In the genomic region with DNA sequence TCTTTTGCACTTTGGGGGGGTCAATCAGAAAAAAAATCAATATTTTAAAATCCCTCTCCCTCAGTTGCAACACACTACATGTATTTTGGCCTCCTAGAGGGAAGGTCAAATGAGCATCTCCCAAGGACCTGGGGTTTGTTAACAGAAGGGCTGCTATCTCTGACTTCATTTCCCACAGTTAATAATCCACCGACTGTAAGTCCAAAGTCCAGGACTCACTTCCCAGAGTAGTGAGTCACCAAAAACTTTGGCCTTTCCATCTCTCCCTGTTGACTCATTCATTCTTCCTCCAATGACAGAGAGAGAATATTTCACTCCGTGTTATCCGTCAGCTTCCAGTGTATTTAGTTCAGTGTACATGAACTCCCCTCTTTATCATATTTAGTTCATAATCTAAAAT, we compare ENCODE assay signal across 17 mouse cellular contexts. TPM values are rescaled to one million over a fixed set of nuclear protein-coding genes. Genes with fewer than 3 reads are reported as not detected.
A peak's percentile ranks its signal among the peaks of the same experiment; 100 is the strongest.
DNase-seq lines count a peak whose midpoint lies in the region; ATAC-seq and TF ChIP-seq lines count a peak whose summit lies in the region.
"Had no signal": no experiment of that assay in that cellular context is flagged by ENCODE, and none has a peak within 500 bp of the region (broad histone marks: within the 10 kb centered on the region; RNA-seq: fewer than 3 reads in every experiment).

No protein-coding gene starts in this region.

- H3K9me3 ChIP-seq in kidney, embryonic 16.5 days (ENCODE audit: low read length), result no peaks in the 10 kb centered on the region
- H3K9me3 ChIP-seq in stomach, postnatal 0 days (ENCODE audit: control insufficient read depth, low read length), result no peaks in the 10 kb centered on the region
- H3K9me3 ChIP-seq: heart, embryonic 13.5 days; limb, embryonic 15.5 days had no signal

- no peak overlapping the region for H3K27ac ChIP-seq in kidney, embryonic 16.5 days (ENCODE audit: low read length)
- no peak overlapping the region for H3K27ac ChIP-seq in stomach, postnatal 0 days (replicated peaks)
- H3K27ac ChIP-seq: heart, embryonic 13.5 days; limb, embryonic 15.5 days had no signal

- H3K4me3 ChIP-seq in kidney, embryonic 16.5 days (ENCODE audit: low read length), result no peak overlapping the region
- no peak overlapping the region for H3K4me3 ChIP-seq in stomach, postnatal 0 days (ENCODE audit: low read depth, low read length)
- H3K4me3 ChIP-seq: heart, embryonic 13.5 days; limb, embryonic 15.5 days had no signal

- no peak for TF ChIP-seq CTCF in Patski (IDR thresholded peaks at IDR 0.05)
- TF ChIP-seq CTCF in stomach, postnatal 0 days (IDR thresholded peaks at IDR 0.05; ENCODE audit: low read depth), result no peak

- peaks cover 6% of the 10 kb centered on the region; the same call in 1 of the 2 replicates for H3K36me3 ChIP-seq in kidney, embryonic 16.5 days (ENCODE audit: insufficient read depth, low read length)
- H3K36me3 ChIP-seq in stomach, postnatal 0 days (ENCODE audit: control insufficient read depth, insufficient read depth, low read length), result no peaks in the 10 kb centered on the region
- H3K36me3 ChIP-seq: limb, embryonic 15.5 days had no signal

- CTCF ChIA-PET in Patski (lab: Charles Lee), result interaction anchor here (1.3 kb wide), 1 partner anchor 39 kb away, joined by 4 read pairs; no protein-coding TSS in a partner anchor

- no peaks in the 10 kb centered on the region for H3K27me3 ChIP-seq in kidney, embryonic 16.5 days (ENCODE audit: insufficient read depth, low read length)
- no peaks in the 10 kb centered on the region for H3K27me3 ChIP-seq in Patski
- H3K27me3 ChIP-seq in stomach, postnatal 0 days (ENCODE audit: control insufficient read depth, insufficient read depth, low read length), result no peaks in the 10 kb centered on the region
- H3K27me3 ChIP-seq: CH12.LX; heart, embryonic 13.5 days; limb, embryonic 15.5 days had no signal

- no peak overlapping the region for H3K9ac ChIP-seq in kidney, embryonic 16.5 days (replicated peaks; ENCODE audit: low read length)
- H3K9ac ChIP-seq in stomach, postnatal 0 days (ENCODE audit: low read length), result no peak overlapping the region
- H3K9ac ChIP-seq: heart, embryonic 13.5 days; limb, embryonic 15.5 days had no signal

- H3K4me2 ChIP-seq in kidney, embryonic 16.5 days (replicated peaks; ENCODE audit: low read depth, low read length), result no peak overlapping the region
- no peak overlapping the region for H3K4me2 ChIP-seq in stomach, postnatal 0 days (replicated peaks; ENCODE audit: low read depth)
- H3K4me2 ChIP-seq: heart, embryonic 13.5 days; limb, embryonic 15.5 days had no signal

- POLR2A ChIA-PET in Patski (lab: Charles Lee), result interaction anchor here (0.6 kb wide), 1 partner anchor 251 kb away, joined by 3 read pairs; no protein-coding TSS in a partner anchor

- peaks cover 10% of the 10 kb centered on the region for H3K4me1 ChIP-seq in kidney, embryonic 16.5 days (ENCODE audit: insufficient read depth, low read length)
- no peaks in the 10 kb centered on the region for H3K4me1 ChIP-seq in stomach, postnatal 0 days (replicated peaks; ENCODE audit: control insufficient read depth, insufficient read depth)
- H3K4me1 ChIP-seq: limb, embryonic 15.5 days had no signal

- no peak for TF ChIP-seq EP300 in stomach, postnatal 0 days (optimal IDR thresholded peaks at IDR 0.05)

- no peak for ATAC-seq in kidney, embryonic 16.5 days (ENCODE audit: low FRiP score, low TSS enrichment)
- peak; percentile 94 for ATAC-seq in Patski
- ATAC-seq in stomach, postnatal 0 days (ENCODE audit: low FRiP score, low TSS enrichment), result peak; percentile 95
- no peak for ATAC-seq in CD4-positive, CD25-positive, alpha-beta regulatory T cell, adult 4 months
- ATAC-seq: forebrain, embryonic 14.5 days had no signal

- peak; percentile 65 to 73 for DNase-seq in kidney, adult 8-10 months
- DNase-seq in Patski (ENCODE audit: low read depth, low spot score), result no peak
- DNase-seq in kidney, postnatal 36 days, result peak; percentile 57 to 81
- peak; percentile 55 for DNase-seq in stomach, postnatal 0 days (ENCODE audit: low spot score)
- no peak for DNase-seq in spleen, adult 18-20 months
- DNase-seq: cerebellum, adult 9-10 months; heart, postnatal 4 days; layer of hippocampus, adult 9-11 months; midbrain, embryonic 14.5 days; thymus, adult 18-20 months had no signal

- 80% methylated on average over 3 of the region's 3 CpGs for WGBS in kidney, embryonic 16.5 days
- WGBS in stomach, postnatal 0 days, result 52% methylated on average over 3 of the region's 3 CpGs

- in situ Hi-C loops in Patski (cut with MboI; ENCODE audit: low pct_unique_long_range_greater_than_20kb), result no loop called here

RNA-seq across cellular contexts. Expression of gene Hsd17b3, which starts 16.7 kb away (rescaled TPM):
- polyA plus RNA-seq in kidney, embryonic 16.5 days (2015; fragmentation: Nextera tagmentation; extraction: Ambion mirVana), result not detected in 2 replicates
- not detected for polyA plus RNA-seq in Patski (2021)
- polyA plus RNA-seq in stomach, postnatal 0 days (2015; fragmentation: Nextera tagmentation; extraction: Ambion mirVana), result not detected in 2 replicates
- polyA plus RNA-seq in CD4-positive, CD25-positive, alpha-beta regulatory T cell, adult 4 months (2017; shearing (Covaris generic)), result not detected
- polyA plus RNA-seq: forebrain, embryonic 14.5 days; heart, embryonic 13.5 days; limb, embryonic 15.5 days; midbrain, embryonic 14.5 days; urinary bladder, adult 2 months had no signal

RNA-seq across cellular contexts. Expression of gene Slc35d2, which starts 23.5 kb away (rescaled TPM):
- polyA plus RNA-seq in kidney, embryonic 16.5 days (2015; fragmentation: Nextera tagmentation; extraction: Ambion mirVana), result 5.6 and 5.8 TPM in 2 replicates
- polyA plus RNA-seq in Patski (2021), result 12.6 TPM
- polyA plus RNA-seq in stomach, postnatal 0 days (2015; fragmentation: Nextera tagmentation; extraction: Ambion mirVana), result 7.9 and 9.5 TPM in 2 replicates
- 10 to 100 TPM; 48.4 to 49.7 TPM for polyA plus RNA-seq in CD4-positive, CD25-positive, alpha-beta regulatory T cell, adult 4 months (2017; shearing (Covaris generic))

RNA-seq across cellular contexts. Expression of gene Zfp367, which starts 47.3 kb away (rescaled TPM):
- 16.2 and 17.4 TPM in 2 replicates for polyA plus RNA-seq in kidney, embryonic 16.5 days (2015; fragmentation: Nextera tagmentation; extraction: Ambion mirVana)
- polyA plus RNA-seq in Patski (2021), result 23.3 TPM
- polyA plus RNA-seq in stomach, postnatal 0 days (2015; fragmentation: Nextera tagmentation; extraction: Ambion mirVana), result 10.9 and 12.3 TPM in 2 replicates
- polyA plus RNA-seq in CD4-positive, CD25-positive, alpha-beta regulatory T cell, adult 4 months (2017; shearing (Covaris generic)), result 1 to 10 TPM; 7.8 to 8.7 TPM

RNA-seq across cellular contexts. Expression of gene Habp4, which starts 55.9 kb away (rescaled TPM):
- polyA plus RNA-seq in kidney, embryonic 16.5 days (2015; fragmentation: Nextera tagmentation; extraction: Ambion mirVana), result 28.4 and 29.1 TPM in 2 replicates
- polyA plus RNA-seq in Patski (2021), result 65.7 TPM
- polyA plus RNA-seq in stomach, postnatal 0 days (2015; fragmentation: Nextera tagmentation; extraction: Ambion mirVana), result 11.9 and 13.2 TPM in 2 replicates
- 1 to 10 TPM; 2.8 to 4.0 TPM for polyA plus RNA-seq in CD4-positive, CD25-positive, alpha-beta regulatory T cell, adult 4 months (2017; shearing (Covaris generic))

Comparison
In these comparisons a context has a peak if more than half of its experiments do, and no peak if none do; other contexts are left out.
1. DNase-seq: peak in kidney, adult 8-10 months (2 of 2), kidney, postnatal 36 days (2 of 2) and stomach, postnatal 0 days (single experiment); none in Patski (single experiment) and spleen, adult 18-20 months (0 of 2).
2. ATAC-seq: peak in Patski (single experiment) and stomach, postnatal 0 days (single experiment); none in kidney, embryonic 16.5 days (single experiment) and CD4-positive, CD25-positive, alpha-beta regulatory T cell, adult 4 months (single experiment).